In genomic region chr8:91855881-91856280, GRCm38 (mm10) we compare ENCODE assay signal across 15 mouse cellular contexts. TPM values are rescaled to one million over a fixed set of nuclear protein-coding genes. Genes with fewer than 3 reads are reported as not detected.
"Had no signal": no experiment of that assay in that cellular context is flagged by ENCODE, and none has a peak within 500 bp of the region (broad histone marks: within the 10 kb centered on the region; RNA-seq: fewer than 3 reads in every experiment).

No protein-coding gene starts in this region.

- H3K36me3 ChIP-seq: limb, embryonic 15.5 days; liver, embryonic 12.5 days; neural tube, embryonic 15.5 days had no signal

- DNase-seq: kidney, adult 18-20 months; kidney, postnatal 14 days; lung, embryonic 14.5 days; lung, postnatal 10 days; lung, postnatal 4 days; right cerebral cortex, adult 18-20 months; right cerebral cortex, postnatal 25 days; thymus, postnatal 4 days had no signal

- H3K4me3 ChIP-seq: left cerebral cortex, adult 2 months; limb, embryonic 15.5 days; liver, embryonic 12.5 days; myocyte; neural tube, embryonic 15.5 days had no signal

- H3K9ac ChIP-seq: limb, embryonic 15.5 days; liver, embryonic 12.5 days; lung, embryonic 14.5 days; neural tube, embryonic 15.5 days had no signal

- H3K27ac ChIP-seq: left cerebral cortex, adult 2 months; limb, embryonic 15.5 days; liver, embryonic 12.5 days; neural tube, embryonic 15.5 days; stomach, postnatal 0 days had no signal

- H3K9me3 ChIP-seq: limb, embryonic 15.5 days; liver, embryonic 12.5 days; neural tube, embryonic 15.5 days had no signal

- ATAC-seq: liver, embryonic 12.5 days had no signal

- H3K4me1 ChIP-seq: limb, embryonic 15.5 days; liver, embryonic 12.5 days; neural tube, embryonic 15.5 days had no signal

- H3K4me2 ChIP-seq: limb, embryonic 15.5 days; liver, embryonic 12.5 days; lung, embryonic 14.5 days; neural tube, embryonic 15.5 days had no signal

RNA-seq across cellular contexts. Expression of gene Irx3, which starts 54.0 kb away (rescaled TPM):
- polyA plus RNA-seq: liver, embryonic 16.5 days had no signal
